Mouse (Mus musculus) forebrain, embryonic 15.5 days (tissue): ENCODE measurements around the gene Vash2. TPM values are rescaled to one million over a fixed set of nuclear protein-coding genes. Genes with fewer than 3 reads are reported as not detected.
A peak's percentile ranks its signal among the peaks of the same experiment; 100 is the strongest.

Experiments used
- ATAC-seq: fragments of 200-750 bp; cut with Nextera tagmentation; replicated peaks from 2 replicates; pipeline ENCODE4 v1.8.0; 2017; ENCODE audit warnings: mild to moderate bottlenecking, moderate TSS enrichment, moderate library complexity
- H3K27ac ChIP-seq: fragments of 300-500 bp; sonication (generic); replicated peaks from 2 replicates; pipeline ENCODE4 v1.5.1; 2015; ENCODE audit warnings: mild to moderate bottlenecking, inconsistent platforms
- H3K27me3 ChIP-seq: fragments of 300-500 bp; sonication (generic); 2 replicates; pipeline ENCODE4 v1.6.1; 2015; ENCODE audit warnings: inconsistent platforms
- H3K36me3 ChIP-seq: fragments of 300-500 bp; sonication (generic); 2 replicates; pipeline ENCODE4 v1.6.1; 2015; ENCODE audit warnings: mild to moderate bottlenecking, inconsistent platforms
- H3K4me1 ChIP-seq: fragments of 300-500 bp; sonication (generic); 2 replicates; pipeline ENCODE4 v1.6.1; 2015; ENCODE audit warnings: inconsistent platforms
- H3K4me2 ChIP-seq: fragments of 300-500 bp; sonication (generic); replicated peaks from 2 replicates; pipeline ENCODE4 v1.6.1; 2015; ENCODE audit warnings: mild to moderate bottlenecking, inconsistent platforms
- H3K4me3 ChIP-seq: fragments of 300-500 bp; sonication (generic); 2 replicates; pipeline ENCODE4 v1.5.1; 2015; ENCODE audit warnings: mild to moderate bottlenecking, inconsistent platforms
- H3K9ac ChIP-seq: fragments of 300-500 bp; sonication (generic); replicated peaks from 2 replicates; pipeline ENCODE4 v1.6.1; 2015; ENCODE audit warnings: mild to moderate bottlenecking, inconsistent platforms
- H3K9me3 ChIP-seq: fragments of 300-500 bp; sonication (generic); 2 replicates; pipeline ENCODE4 v1.6.1; 2016; ENCODE audit warnings: inconsistent platforms
- WGBS: fragments of 180-500 bp; shearing (Covaris S2); methylation state at CpG from one replicate; pipeline ENCODE4 v1.1.7; 2015; ENCODE audit warnings: mixed read lengths; 5-methylcytosine and 5-hydroxymethylcytosine counted together
- polyA plus RNA-seq: library from polyadenylated mRNA; unstranded; fragments of >200 nt; fragmentation: Nextera tagmentation; extraction: Ambion mirVana; gene quantifications from 2 replicates; pipeline ENCODE4 v1.2.1, GENCODE M21; 2015

Gene Vash2
- polyA plus RNA-seq, 1 experiment from 2014 or later: 88.7 TPM

DNA sequence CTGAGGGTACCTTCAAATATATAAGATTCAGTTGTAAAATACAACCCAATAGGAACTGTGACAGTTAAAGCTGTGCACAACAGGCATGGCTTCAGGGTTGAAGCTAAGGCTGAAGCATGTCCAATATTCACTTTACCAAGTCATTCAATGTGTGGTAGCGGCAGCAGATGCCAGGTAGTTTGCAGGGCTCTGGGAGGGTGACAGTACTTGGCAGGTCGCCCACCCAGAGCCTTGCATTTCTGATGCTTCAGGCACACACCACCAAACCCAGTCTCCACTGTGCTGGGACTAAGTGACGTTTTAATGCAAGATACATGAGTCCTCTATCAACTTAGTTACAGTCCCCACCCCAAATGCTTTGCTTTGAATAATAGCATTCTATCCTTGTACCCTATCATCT, 21.6 kb upstream of the Vash2 start:
- H3K4me3 ChIP-seq: no peak overlapping the region
- ATAC-seq: no peak
- no peak overlapping the region for H3K9ac ChIP-seq
- H3K27me3 ChIP-seq: no peaks in the 10 kb centered on the region
- peaks cover 4% of the 10 kb centered on the region for H3K36me3 ChIP-seq
- no peak overlapping the region for H3K4me2 ChIP-seq
- WGBS: 58% methylated on average over 3 of the region's 3 CpGs
- no peaks in the 10 kb centered on the region for H3K4me1 ChIP-seq
- H3K9me3 ChIP-seq: peaks cover 4% of the 10 kb centered on the region; the same call in 1 of the 2 replicates
- H3K27ac ChIP-seq: no peak overlapping the region

DNA sequence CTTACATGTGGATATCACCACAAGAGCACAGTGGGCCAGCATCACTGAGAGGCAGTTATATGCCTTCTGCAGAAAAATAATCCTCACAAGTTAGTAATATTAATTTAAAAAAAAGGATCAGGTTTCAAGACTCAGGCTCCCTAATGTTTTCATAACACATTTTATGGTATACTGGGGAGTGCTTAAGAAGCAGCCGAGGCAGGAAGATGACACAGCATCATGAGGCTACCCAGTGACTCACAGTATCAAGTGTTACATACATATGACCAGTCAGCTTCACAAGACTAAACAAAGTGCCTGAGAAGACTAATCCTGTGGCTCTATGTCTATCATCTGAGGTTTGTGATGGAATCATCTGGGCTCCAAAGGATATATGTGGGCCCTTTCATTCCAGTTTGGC, 18.9 kb upstream of the Vash2 start:
- no peak overlapping the region for H3K9ac ChIP-seq
- 96% methylated on average over 1 of the region's 1 CpGs for WGBS
- H3K36me3 ChIP-seq: no peaks in the 10 kb centered on the region; the same call in 1 of the 2 replicates
- ATAC-seq: no peak
- no peaks in the 10 kb centered on the region for H3K4me1 ChIP-seq
- peaks cover 4% of the 10 kb centered on the region; the same call in 1 of the 2 replicates for H3K9me3 ChIP-seq
- no peak overlapping the region for H3K4me3 ChIP-seq
- no peaks in the 10 kb centered on the region for H3K27me3 ChIP-seq
- H3K27ac ChIP-seq: no peak overlapping the region
- H3K4me2 ChIP-seq: no peak overlapping the region

DNA sequence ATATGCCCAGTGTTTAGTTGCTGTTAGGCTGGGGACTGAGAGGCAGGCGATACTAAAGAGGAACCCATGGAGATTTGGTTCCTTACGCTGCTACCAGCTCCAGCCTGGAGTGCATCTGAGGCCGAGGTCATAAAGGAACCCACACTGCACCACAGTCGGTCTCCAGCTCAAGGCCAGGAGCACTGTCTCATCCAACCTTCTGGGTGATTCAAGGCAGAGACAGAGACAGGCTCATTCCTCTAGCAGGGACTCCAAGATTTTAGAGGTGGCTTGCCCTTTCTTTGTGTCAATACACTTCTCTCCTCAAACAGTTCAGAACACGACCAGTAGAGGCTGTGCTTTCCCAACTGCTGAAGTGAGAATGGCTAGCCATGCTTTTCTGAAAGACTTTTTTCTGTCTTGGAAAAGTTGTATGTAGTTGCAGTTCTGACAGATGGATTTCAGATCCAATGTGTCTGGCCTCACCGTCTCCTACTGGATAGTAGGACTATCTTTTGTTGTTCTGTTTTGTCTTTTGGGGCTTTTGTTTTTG, 17.3 kb upstream of the Vash2 start:
- Histone ChIP-seq H3K9me3 (peaks cover 4% of the 10 kb centered on the region; the same call in 1 of the 2 replicates), H3K9ac (no peak overlapping the region), H3K4me2 (no peak overlapping the region), H3K36me3 (no peaks in the 10 kb centered on the region; the same call in 1 of the 2 replicates), H3K4me1 (no peaks in the 10 kb centered on the region), H3K27ac (no peak overlapping the region), H3K27me3 (no peaks in the 10 kb centered on the region), H3K4me3 (no peak overlapping the region)
- ATAC-seq: no peak
- 74% methylated on average over 6 of the region's 6 CpGs for WGBS

DNA sequence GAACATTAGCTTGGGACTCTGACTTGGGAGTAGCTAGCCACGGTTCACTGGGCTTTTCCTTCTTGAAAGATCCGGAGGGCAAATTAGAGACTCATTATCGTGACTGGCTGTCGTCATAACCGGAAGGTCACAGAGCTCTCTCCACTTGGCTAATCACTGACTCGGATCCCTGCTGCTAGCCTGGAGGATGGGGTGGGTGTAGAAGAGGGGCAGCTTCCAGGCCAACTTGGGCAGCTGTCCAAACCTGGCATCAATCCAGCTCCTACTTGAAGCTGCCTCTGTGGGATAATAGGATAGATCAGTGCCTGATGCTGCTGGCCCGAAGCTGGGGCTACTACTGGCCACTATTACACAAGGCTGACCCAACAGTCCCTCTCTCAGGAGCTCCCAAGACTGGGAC, 16.5 kb upstream of the Vash2 start:
- 41% methylated on average over 7 of the region's 7 CpGs for WGBS
- Histone ChIP-seq H3K9me3 (peaks cover 4% of the 10 kb centered on the region; the same call in 1 of the 2 replicates), H3K27ac (no peak overlapping the region), H3K4me2 (no peak overlapping the region), H3K9ac (no peak overlapping the region), H3K27me3 (no peaks in the 10 kb centered on the region), H3K4me3 (no peak overlapping the region), H3K36me3 (no peaks in the 10 kb centered on the region; the same call in 1 of the 2 replicates), H3K4me1 (no peaks in the 10 kb centered on the region)
- ATAC-seq: no peak

DNA sequence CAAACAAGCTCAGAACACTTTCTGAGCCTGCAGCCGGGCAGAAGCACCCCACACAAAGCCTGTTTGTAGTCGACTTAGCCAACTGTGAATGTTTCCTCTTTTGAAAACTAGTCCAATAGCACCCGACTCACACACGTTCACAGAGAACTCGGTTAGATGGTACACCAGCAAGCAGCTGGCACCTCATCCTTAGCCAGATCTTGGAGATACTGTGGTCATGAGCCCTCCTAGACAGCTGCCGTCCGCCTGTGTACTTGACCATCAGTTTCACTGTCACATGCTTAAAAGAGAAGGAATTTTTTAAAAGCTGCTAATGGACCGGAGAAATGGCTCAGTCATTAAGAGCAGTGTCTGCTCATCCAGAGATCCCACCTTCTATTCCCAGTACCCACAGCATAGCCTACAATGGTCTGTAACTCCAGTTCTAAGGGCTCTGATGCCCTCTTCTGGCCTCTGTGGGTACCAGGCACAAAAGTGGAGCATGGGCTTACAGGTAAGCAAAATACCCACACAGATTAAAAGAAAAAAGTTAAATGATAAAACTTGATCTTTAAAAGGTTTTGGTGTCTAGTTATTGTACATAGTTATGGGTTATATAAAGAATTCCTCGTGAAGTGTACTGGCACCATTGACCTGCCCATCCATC, 10.5 kb upstream of the Vash2 start:
- H3K36me3 ChIP-seq: no peaks in the 10 kb centered on the region
- no peak overlapping the region for H3K4me2 ChIP-seq
- ATAC-seq: no peak
- WGBS: 80% methylated on average over 9 of the region's 9 CpGs
- H3K4me1 ChIP-seq: no peaks in the 10 kb centered on the region
- no peak overlapping the region for H3K9ac ChIP-seq
- no peak overlapping the region for H3K27ac ChIP-seq
- no peak overlapping the region for H3K4me3 ChIP-seq
- no peaks in the 10 kb centered on the region for H3K9me3 ChIP-seq
- H3K27me3 ChIP-seq: no peaks in the 10 kb centered on the region

DNA sequence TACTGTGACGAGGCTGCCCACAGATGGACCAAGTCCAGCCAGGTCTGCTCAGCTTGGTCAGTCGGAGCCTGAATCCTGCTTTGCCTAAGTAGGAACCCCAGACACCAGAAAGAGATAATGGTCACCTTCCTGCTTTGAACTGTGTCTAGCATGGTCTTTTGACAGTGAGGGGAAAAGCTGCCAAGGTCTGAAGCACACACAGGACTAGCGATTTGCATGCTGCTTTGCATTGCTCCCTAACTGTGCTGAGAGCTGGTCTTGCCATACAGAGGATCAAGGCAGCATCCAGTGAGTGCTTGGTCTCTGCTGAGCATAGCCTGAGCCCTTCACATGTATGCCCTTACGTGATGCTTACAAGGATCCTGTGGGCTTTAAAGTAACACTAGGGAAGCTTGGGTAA, 2.3 kb upstream of the Vash2 start:
- Histone ChIP-seq H3K36me3 (no peaks in the 10 kb centered on the region), H3K27me3 (no peaks in the 10 kb centered on the region), H3K27ac (no peak overlapping the region), H3K9me3 (no peaks in the 10 kb centered on the region), H3K4me3 (no peak overlapping the region), H3K4me2 (no peak overlapping the region), H3K9ac (no peak overlapping the region), H3K4me1 (peaks cover 20% of the 10 kb centered on the region)
- ATAC-seq: no peak
- WGBS: 85% methylated on average over 4 of the region's 4 CpGs

DNA sequence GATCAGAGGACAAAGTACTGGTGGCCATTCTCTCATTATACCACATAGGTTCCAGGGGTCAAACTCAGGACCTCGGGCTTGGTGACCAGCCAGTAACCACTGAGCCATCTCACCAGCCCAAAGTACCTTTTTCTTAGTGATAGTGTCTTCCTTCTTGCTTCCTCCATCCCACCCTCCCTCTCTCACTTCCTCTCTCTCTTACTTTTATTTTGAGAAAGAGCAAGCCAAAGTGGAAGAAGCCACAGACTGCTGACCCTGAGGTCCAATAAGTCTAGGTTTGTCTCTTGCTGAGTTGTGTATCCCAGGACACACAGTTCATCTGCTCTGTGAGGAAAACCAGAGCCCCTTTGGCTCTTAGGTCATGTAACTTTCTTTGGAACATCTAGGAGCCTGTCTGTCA, 1.4 kb upstream of the Vash2 start:
- Histone ChIP-seq H3K27me3 (no peaks in the 10 kb centered on the region), H3K36me3 (no peaks in the 10 kb centered on the region), H3K4me2 (no peak overlapping the region), H3K4me1 (peaks cover 30% of the 10 kb centered on the region), H3K9ac (no peak overlapping the region), H3K4me3 (no peak overlapping the region), H3K27ac (no peak overlapping the region), H3K9me3 (no peaks in the 10 kb centered on the region)
- ATAC-seq: no peak
- 89% methylated on average over 1 of the region's 1 CpGs for WGBS

DNA sequence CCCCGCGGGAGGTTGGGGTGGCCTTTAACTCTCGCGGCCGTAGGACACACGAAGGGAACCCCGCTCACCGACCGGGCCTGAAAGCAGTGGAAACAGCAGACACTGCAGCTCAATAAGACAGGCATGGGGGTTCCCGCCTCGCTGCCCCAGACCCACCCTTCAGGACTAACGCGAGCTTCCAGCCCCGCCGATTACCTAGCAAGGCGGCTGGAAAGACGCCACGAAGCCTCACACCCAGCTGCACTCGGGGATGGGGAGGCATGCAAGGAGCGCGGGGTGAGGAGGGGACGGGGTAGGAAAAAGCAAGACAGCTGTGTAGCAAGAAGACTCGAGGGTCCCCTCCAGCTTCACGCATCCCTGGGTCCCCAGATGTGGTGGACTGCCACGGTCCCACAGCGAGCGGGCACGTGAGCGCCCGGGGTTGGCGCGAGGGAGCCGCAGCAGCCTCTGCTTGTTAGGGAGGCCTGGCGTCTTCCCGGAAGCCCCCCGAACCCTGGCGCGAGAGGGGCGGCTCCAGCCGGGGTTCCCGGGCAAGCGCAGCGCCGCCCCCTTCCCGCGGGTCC, 504 bp downstream of the Vash2 start:
- Histone ChIP-seq H3K4me1 (peaks cover 43% of the 10 kb centered on the region), H3K4me2 (peak overlapping the region; percentile 84), H3K9ac (peak overlapping the region; percentile 96), H3K27ac (peak overlapping the region; percentile 97), H3K9me3 (no peaks in the 10 kb centered on the region), H3K36me3 (peaks cover 9% of the 10 kb centered on the region; the same call in 1 of the 2 replicates), H3K27me3 (no peaks in the 10 kb centered on the region), H3K4me3 (peak overlapping the region; percentile 64)
- WGBS: under 1% methylated on average over 46 of the region's 46 CpGs
- peak; percentile 78 for ATAC-seq

DNA sequence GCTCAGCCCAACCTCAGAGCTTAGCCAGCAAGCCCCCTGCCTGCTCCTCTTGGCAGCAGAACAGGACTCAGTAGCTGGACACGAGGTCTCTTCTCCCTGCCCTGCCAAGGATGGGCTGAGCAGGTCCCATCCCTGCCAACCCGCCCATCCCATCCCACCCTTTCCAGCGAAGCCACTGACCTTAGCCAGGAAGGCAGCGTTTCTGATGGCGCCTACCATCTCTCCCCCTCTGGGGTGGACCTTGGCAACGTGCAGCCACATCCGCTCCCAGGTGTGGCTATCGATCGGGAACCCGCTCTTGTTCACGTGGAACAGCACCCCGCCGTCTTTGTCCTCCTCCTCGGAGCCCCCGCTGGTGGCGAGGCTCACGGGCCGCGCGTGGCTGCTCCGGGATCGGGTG, 1.1 kb downstream of the Vash2 start:
- Histone ChIP-seq H3K36me3 (peaks cover 14% of the 10 kb centered on the region; the same call in 1 of the 2 replicates), H3K4me1 (peaks cover 44% of the 10 kb centered on the region), H3K27me3 (no peaks in the 10 kb centered on the region), H3K4me2 (peak overlapping the region; percentile 84), H3K9me3 (no peaks in the 10 kb centered on the region), H3K4me3 (peak overlapping the region; percentile 64), H3K27ac (peak overlapping the region; percentile 97), H3K9ac (peak overlapping the region; percentile 96)
- 0% methylated on average over 22 of the region's 22 CpGs for WGBS
- peak; percentile 5; the same call in 1 of the 2 replicates for ATAC-seq

DNA sequence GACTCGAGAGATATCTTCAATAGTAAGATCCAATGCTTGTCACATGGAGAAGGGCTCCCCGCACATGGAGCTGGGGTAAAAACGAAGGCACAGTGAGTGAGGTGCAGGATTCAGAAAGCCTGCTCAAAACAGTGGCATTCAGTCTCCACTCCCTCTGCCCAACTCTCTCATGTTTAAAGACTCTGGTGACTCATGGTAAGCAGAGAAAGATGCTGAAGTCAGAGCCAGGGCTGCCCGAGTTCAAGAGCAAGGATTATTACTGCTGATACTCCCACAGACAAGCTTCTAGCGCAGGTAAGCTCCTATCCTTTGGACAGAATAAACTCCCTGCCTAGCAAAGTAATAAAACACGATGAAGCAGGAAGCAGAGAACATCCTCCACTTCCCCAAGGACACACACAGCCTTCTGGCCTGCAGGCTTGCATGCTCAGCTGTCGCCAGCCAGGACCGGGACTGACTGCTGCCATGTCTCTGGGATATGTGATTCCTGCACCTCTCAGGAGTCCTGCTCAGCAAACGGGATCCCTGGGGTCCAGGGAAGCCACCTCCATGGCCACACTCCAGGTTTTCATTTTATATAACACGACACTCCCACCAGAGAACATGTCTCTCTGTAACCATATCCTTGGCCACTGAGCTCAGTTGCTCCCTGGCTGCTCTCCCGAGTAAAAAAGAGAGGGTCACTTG, 2.1 kb downstream of the Vash2 start:
- Histone ChIP-seq H3K9ac (peak overlapping the region; percentile 96), H3K4me3 (peak overlapping the region; percentile 64), H3K27ac (0 out of 2 replicates have a peak overlapping the region, but pooled peaks have one; percentile 97), H3K4me1 (peaks cover 49% of the 10 kb centered on the region), H3K36me3 (peaks cover 21% of the 10 kb centered on the region; the same call in 1 of the 2 replicates), H3K27me3 (no peaks in the 10 kb centered on the region), H3K4me2 (peak overlapping the region; percentile 84), H3K9me3 (no peaks in the 10 kb centered on the region)
- 51% methylated on average over 11 of the region's 11 CpGs for WGBS
- no peak for ATAC-seq

DNA sequence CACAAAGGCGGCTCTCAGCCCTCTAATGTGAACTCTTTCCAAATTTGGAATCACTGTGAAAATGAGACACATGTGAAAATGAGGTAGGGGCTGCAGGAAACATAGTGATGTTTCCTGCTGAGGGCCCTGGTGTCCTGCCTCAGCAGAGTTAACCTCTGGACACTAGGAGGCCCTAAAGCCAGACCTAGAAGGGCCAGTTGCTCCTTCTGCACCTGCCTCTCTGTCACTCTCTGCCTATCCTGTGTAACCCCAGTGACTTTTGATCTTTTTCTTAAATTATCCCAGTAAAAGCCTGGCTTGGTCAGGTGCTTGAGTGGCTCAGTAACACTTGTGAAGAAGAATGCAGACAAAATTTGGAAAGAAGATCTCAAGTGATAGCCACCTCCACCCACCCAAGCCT, 4.3 kb downstream of the Vash2 start:
- Histone ChIP-seq H3K27me3 (no peaks in the 10 kb centered on the region), H3K27ac (no peak overlapping the region), H3K36me3 (peaks cover 32% of the 10 kb centered on the region; the same call in 1 of the 2 replicates), H3K4me2 (no peak overlapping the region), H3K4me3 (no peak overlapping the region), H3K4me1 (peaks cover 51% of the 10 kb centered on the region), H3K9ac (0 out of 2 replicates have a peak overlapping the region, but pooled peaks have one; percentile 1), H3K9me3 (no peaks in the 10 kb centered on the region)
- ATAC-seq: no peak
- WGBS: 73% methylated on average over 1 of the region's 1 CpGs

DNA sequence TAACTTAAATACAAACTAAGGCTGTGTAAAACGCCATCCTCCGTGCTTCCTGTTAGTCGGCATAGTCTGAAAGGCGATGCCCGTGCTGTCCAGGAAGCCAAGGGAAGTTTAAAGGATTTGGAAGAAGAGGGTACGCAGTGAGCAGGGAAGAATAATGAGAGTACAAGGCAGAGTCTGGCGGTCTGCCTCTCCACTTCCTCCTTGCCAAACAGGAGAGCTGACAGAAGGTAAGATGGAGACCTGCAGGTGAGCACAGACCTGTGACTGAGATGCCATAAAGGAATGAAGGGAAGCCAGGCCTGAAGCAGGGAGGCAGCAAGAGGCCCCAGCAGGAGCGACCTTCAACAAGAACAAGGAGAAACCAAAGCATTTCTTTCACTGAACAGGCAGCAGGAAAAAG, 4.9 kb downstream of the Vash2 start:
- no peak overlapping the region for H3K9ac ChIP-seq
- H3K4me1 ChIP-seq: peaks cover 47% of the 10 kb centered on the region
- no peak overlapping the region for H3K27ac ChIP-seq
- H3K36me3 ChIP-seq: peaks cover 38% of the 10 kb centered on the region
- 90% methylated on average over 8 of the region's 8 CpGs for WGBS
- no peak overlapping the region for H3K4me2 ChIP-seq
- H3K9me3 ChIP-seq: no peaks in the 10 kb centered on the region
- H3K4me3 ChIP-seq: no peak overlapping the region
- ATAC-seq: no peak
- H3K27me3 ChIP-seq: no peaks in the 10 kb centered on the region
